Mouse (Mus musculus): ENCODE measurements around the gene Hlcs.

Gene Hlcs

GRCm38 (mm10) chr16:94327781-94328711 lies 14.7 kb upstream of the Hlcs start, which contains the start of gene Ripply3:
Gene Ripply3, plus strand, starts transcription at chr16:94328420.
- no peak for DNase-seq (ENCODE audit: low spot score in 2 of 2)

GRCm38 (mm10) chr16:94326008-94326407 lies 12.6 kb upstream of the Hlcs start:
- DNase-seq (ENCODE audit: low spot score in 2 of 2): no peak

- DNase-seq (ENCODE audit: low spot score in 2 of 2): no peak
These were observed 10.3 kb upstream of the Hlcs start for GRCm38 (mm10) chr16:94323681-94324080.

GRCm38 (mm10) chr16:94320223-94320622 lies 6.9 kb upstream of the Hlcs start:
- DNase-seq (ENCODE audit: low spot score in 2 of 2): no peak

- no peak for DNase-seq (ENCODE audit: low spot score in 2 of 2)
These were observed 4.4 kb upstream of the Hlcs start for GRCm38 (mm10) chr16:94317752-94318151.

GRCm38 (mm10) chr16:94315215-94315614 lies 1.8 kb upstream of the Hlcs start:
- no peak for DNase-seq (ENCODE audit: low spot score in 2 of 2)

- no peak for DNase-seq (ENCODE audit: low spot score in 2 of 2)
These were observed 1.3 kb upstream of the Hlcs start for GRCm38 (mm10) chr16:94314626-94315025.

- peak; percentile 64 to 71 for DNase-seq (ENCODE audit: low spot score in 2 of 2)
These were observed 625 bp downstream of the Hlcs start for GRCm38 (mm10) chr16:94312663-94313228.

- no peak for DNase-seq (ENCODE audit: low spot score in 2 of 2)
These were observed 1.4 kb downstream of the Hlcs start for GRCm38 (mm10) chr16:94311931-94312330.

- no peak for DNase-seq (ENCODE audit: low spot score in 2 of 2)
These were observed 2.0 kb downstream of the Hlcs start for GRCm38 (mm10) chr16:94311416-94311815.

GRCm38 (mm10) chr16:94309025-94309424 lies 4.3 kb downstream of the Hlcs start:
- DNase-seq (ENCODE audit: low spot score in 2 of 2): no peak

- no peak for DNase-seq (ENCODE audit: low spot score in 2 of 2)
These were observed 5.4 kb downstream of the Hlcs start for GRCm38 (mm10) chr16:94307942-94308341.

GRCm38 (mm10) chr16:94307526-94307925 lies 5.8 kb downstream of the Hlcs start:
- DNase-seq (ENCODE audit: low spot score in 2 of 2): no peak

GRCm38 (mm10) chr16:94303203-94303535 lies 10.2 kb downstream of the Hlcs start:
- DNase-seq (ENCODE audit: low spot score in 2 of 2): no peak

- DNase-seq (ENCODE audit: low spot score in 2 of 2): peak; percentile 33 to 43
These were observed 10.8 kb downstream of the Hlcs start for GRCm38 (mm10) chr16:94302274-94303202.

- DNase-seq (ENCODE audit: low spot score in 2 of 2): no peak
These were observed 11.7 kb downstream of the Hlcs start for GRCm38 (mm10) chr16:94301696-94302095.

- no peak for DNase-seq (ENCODE audit: low spot score in 2 of 2)
These were observed 12.2 kb downstream of the Hlcs start for GRCm38 (mm10) chr16:94301194-94301593.

- no peak for DNase-seq (ENCODE audit: low spot score in 2 of 2)
These were observed 14.2 kb downstream of the Hlcs start for GRCm38 (mm10) chr16:94299210-94299609.

- no peak for DNase-seq (ENCODE audit: low spot score in 2 of 2)
These were observed 15.3 kb downstream of the Hlcs start for GRCm38 (mm10) chr16:94298081-94298480.

- no peak for DNase-seq (ENCODE audit: low spot score in 2 of 2)
These were observed 22.2 kb downstream of the Hlcs start for GRCm38 (mm10) chr16:94291141-94291540.

- peak; percentile 51 to 66 for DNase-seq (ENCODE audit: low spot score in 2 of 2)
These were observed 23.0 kb downstream of the Hlcs start for GRCm38 (mm10) chr16:94290073-94290999.
